Mouse (Mus musculus) thymus, postnatal 10 days (tissue): ENCODE measurements around the gene Ube2i.
A peak's percentile ranks its signal among the peaks of the same experiment; 100 is the strongest.
"Not testable (repeated sequence)": the region's sequence is repeated elsewhere in the genome, so short reads cannot be mapped to it uniquely, and the experiment has no call there.

Experiments used
- DNase-seq, 2 experiments: peaks; one replicate each; pipeline ENCODE4 v3.0.0; 2021; ENCODE audit warnings: low spot score in 2 of 2

The Ube2i gene

DNA sequence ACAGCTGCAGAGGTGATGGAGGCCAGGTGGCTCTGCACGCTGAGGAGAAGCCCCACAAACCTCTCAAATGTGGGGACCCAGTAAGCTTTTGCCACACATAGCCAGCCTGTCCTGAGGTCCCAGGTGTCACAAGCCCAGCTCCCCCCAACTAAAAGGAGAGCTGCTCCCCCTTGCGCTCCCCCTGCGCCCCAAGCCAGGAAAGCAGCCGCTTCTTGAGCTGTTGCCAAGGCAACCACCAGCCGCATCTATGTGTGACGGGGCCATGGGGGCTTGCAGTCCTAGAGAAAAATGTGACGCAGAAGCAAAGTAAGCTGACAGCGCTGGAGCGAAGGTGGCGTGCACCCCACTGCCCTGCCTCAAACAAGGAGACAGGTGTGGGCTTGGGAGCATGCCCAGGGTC, 20.7 kb downstream of the Ube2i start:
- DNase-seq = peak; percentile 73 to 81

DNA sequence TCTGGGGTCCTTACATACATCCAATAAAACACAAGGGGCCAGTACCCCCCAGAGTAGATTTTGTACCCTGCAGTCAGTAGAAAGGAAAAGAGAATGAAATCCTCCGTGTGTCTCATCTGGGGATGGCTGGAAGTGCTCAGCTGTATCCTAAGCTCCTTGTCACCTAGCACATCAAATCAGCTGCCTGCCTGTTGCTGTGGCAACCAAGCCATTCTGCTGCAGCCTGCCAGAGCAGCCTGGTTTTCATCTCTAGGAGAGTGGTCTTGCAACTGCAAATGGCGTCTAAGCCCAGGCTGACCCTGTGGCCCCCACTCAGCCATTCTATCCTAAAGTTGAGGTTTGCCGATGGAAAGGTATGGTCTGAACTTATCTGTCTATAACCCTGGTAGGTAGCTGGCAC, 21.8 kb downstream of the Ube2i start:
- DNase-seq = no peak

DNA sequence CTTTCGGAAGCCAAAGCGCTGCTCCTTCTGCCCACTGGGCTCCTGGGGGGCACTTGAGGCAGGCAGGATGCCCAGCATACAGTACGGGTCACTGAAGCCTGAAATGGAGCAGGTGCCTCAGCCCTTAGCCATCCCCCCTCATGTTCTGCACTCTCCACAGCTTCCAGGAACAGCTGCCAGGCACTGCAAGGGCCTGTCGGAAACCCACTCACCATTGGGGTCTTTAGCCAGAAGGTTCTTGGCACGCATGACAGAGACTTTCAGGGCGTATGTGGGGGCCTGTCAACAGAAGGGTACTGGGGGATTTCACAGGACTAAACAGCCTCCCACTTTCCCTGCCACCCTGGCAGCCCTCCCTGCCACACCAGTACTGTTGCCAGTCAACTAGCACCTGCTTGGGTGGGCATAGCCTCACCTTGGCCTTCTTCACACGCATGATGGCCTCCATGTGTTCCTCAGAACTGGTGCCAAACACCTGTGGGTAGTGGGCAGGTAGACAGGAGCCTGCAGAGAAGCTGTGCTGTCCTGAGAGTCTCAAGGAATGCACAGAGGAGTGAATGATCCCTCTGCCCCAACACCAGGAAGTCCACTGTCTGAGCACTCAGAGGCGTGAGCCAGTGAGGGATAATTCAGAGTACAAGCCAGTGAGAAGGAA, 24.1 kb downstream of the Ube2i start:
- no peak for DNase-seq

DNA sequence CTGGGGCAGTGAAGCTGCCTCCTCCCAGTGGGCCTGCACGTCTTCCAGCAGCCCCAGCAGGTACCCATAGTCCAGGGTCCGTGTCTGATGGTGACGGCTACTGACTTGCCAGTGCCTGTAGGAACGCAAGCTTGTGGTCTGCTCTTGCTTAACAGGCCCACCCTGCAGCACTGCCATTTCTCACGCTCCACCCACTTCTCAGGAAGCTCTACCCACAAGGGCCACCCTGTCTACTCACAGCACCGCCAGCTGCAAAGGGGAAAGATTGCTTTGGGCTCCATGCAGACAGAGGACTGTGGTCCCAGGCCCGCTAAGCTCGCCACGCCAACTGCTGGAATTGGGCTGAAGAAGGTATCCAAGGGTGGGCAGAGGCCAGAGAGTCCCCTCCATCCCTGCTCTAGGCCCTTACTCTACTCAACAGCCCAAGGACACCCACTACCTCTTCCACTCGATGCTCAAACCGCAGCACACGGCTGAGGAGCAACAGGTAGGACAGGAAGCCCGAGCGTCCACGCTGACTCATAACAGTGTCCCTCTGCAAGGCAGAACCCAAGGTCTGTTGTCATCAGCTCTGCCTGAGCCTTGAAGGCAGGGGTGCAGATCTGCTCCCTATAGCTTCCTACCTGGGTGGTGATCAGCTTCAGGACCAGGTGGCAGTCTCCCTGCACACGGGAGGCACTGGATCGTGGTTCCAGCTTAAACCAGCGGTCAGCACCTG, 26.2 kb downstream of the Ube2i start:
- DNase-seq = no peak

DNA sequence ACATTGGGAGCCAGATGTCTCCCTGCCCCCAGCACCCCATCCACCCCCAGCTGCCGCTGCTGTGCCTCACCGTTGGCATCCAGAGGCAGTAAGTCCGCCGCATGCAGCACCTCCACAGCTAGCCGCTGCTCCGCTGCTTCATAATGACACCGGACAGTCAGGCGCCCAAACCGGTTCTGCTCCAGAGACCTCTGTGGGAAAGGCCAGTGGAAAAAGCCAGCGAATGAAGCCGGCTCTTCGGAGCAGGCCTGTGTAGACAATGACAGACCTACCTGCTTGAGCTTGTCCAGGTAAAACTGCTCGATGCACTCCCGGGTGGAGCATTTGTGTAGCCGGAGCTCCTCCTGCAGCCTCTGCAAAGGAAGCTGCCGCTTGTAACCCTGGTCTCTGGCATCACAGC, 30.2 kb downstream of the Ube2i start:
- DNase-seq = no peak

DNA sequence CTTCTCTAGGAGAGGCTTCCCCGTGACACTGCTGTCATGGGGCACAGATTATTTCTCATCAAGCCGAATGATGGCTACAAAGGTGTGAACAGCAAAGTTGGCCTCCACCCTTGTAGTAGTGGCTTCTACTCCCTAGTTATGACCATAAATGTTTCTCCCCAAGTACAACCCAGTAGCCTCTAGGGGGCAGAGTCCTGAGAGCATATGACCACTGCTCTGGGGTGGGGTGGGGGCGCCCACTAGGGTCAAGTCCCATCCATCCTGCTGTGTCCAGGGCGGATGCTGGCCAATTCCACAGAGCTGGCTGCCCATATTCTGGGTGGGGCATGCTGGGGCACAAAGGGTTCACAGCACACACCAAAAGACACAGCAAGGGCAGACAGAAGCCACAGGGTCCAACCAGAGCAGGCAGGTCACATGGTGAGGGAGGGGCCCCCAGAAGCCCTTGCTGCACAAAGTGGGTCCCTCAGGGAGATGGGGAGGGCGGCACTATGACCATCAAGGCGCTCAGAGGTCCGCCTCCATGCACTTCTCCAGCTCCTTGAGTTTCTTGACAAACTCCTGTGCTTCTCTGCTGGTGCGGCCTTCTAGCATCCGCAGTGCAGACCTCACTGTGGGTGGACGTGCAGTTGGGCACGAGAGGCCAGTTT, 31.2 kb downstream of the Ube2i start:
- DNase-seq = no peak

DNA sequence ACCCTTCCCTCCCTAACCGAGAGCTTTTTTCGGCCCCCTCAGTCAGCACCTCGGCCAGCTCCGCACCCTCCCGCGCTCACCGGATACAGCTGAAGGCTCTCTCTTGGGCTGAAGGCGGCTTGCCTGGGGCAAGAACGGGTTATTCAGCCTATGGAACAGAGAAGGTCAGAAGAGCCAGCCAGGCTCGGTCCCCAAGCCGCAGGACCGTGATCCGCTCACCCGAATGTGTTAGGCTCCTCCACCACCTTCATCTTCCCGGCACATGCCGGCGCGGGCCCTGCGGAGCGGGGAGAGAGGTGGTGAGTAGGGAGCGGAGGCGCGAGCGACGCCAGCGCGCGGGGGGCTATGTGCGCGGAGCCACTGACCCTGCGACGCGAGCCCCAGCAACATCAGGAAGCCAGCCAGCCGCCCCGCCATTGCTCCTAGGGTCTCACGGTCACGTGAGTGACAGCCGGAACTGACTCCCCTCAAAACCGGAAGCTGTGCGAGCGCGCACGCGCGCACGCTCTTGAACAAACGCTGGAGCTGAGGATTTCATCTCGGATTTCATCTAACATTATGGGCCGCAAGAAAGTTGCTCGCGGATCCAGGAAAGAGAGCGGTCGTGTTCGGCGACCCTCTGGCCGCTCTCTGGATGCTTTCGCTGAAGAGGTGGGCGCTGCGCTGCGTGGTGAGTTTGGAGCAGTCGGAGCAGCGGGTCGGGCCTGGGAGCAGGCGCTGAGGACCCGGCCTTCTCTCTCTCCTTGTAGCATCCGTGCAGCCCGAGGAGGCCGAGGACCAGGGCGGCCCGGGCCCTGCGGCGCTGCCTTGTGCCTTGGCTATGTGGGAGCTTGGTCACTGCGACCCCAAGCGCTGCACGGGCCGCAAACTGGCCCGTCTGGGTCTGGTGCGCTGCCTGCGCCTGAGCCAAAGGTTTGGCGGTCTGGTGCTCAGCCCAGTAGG, 34.5 kb downstream of the Ube2i start, which contains the start of the genes Gnptg and Tsr3:
TSS of gene Gnptg (minus strand) at position 430 of the 942 bp plus-strand sequence.
TSS of gene Tsr3 (plus strand) at position 476 of the 942 bp plus-strand sequence.
- DNase-seq = peak; percentile 80 to 85

DNA sequence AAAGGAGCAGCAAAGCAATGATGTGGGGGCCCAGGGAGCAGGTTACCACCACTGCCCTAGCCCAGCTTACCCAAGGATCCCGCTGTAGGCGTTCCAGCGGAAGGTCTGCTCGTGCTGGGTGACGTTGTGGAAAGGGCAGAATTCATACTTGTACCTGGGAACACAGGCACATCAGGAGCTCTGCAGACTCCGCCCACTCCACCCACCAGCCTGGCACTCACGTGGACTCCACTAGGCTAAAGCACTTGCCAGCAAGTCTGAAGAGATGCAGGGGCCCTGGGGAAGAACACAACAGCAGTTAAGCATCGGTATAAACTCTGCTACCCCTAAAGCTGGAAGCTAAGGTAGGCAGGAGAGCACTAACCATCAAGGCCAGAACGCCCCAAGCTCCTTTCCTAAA, 38.8 kb downstream of the Ube2i start:
- no peak for DNase-seq

DNA sequence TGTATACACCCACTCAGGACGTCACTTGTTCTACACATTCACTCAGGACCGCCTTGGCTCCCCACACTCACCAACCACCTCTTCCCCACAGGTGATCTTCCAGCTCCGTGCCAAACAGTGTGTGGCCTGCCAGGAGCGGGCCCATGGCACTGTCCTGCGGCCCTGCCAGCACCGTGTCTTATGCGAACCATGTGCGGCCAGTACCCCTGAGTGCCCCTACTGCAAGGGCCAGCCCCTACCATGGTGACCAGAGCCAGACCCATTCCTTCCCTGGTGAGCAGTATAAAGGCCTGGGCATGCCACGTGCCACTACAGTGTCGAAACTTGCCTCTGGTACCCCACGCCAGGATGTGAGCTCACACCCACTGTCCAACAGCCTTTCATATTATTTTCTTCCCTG, 42.8 kb downstream of the Ube2i start:
- not testable (repeated sequence) for DNase-seq

DNA sequence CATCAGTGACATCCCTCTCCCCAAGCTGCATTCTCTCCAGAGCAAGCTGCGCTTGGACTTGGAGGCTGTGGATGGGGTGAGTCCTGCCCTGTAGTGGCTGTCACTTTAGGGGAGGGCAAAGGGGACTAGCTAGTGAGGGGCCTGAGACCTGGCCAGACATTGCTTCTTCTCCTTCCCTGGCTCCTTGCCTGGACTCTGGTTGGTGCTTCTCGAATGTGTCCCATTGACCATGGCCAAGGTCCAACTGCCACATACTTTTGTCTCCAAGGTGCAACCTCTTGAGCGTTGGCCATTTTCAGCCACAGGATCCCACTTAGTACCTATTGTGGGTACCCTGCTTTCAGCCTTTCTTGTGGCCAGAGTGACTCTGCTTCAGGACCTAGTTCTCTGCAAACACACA, 43.7 kb downstream of the Ube2i start:
- no peak for DNase-seq

DNA sequence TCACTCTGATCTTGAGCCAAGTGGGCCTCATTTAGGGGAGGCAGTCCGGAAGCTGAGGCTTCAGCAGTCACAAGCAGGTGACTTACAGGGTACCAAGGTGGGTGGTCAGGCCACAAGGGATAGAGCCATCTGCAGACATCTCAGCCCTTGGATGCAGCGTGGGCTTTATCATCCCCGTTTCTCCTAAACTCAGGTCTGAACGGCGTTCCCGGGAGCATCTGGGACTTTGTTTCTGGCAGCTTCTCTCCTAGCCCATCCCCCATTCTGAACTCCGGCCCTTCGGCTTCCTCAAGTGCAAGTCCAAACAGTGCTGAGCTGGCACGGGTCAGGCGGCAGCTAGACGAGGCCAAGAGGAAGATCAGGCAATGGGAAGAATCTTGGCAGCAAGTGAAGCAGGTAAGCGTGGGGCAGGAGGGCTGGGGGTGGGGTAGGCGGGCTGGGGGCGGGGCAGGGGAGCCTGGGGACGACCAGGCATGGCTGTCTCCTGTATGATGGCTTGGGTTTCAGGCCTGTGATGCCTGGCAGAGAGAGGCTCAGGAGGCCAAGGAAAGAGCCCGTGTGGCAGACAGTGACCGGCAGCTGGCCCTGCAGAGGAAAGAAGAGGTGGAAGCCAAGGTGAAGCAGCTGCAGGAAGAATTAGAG, 44.3 kb downstream of the Ube2i start:
- not testable (repeated sequence) for DNase-seq

DNA sequence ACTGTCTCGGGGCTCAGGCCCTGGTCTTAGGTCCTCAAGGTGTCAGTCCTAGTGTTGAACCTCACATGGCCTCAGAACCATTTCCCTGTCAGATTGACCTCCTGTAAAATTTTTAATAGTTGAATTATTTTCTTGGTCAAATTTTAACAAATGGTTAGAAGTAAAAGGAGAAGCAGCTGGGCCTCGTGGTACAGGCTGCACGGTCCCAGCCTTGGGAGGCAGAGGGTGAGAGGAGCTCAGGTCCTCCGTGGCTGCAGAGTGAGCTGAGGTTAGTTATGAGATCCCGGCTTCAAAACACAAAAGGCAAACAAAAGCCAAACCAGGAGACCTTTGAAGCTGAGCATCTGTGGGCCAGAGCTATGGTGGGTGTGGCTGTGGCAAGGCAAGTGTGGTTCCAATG, 46.4 kb downstream of the Ube2i start:
- no peak for DNase-seq

DNA sequence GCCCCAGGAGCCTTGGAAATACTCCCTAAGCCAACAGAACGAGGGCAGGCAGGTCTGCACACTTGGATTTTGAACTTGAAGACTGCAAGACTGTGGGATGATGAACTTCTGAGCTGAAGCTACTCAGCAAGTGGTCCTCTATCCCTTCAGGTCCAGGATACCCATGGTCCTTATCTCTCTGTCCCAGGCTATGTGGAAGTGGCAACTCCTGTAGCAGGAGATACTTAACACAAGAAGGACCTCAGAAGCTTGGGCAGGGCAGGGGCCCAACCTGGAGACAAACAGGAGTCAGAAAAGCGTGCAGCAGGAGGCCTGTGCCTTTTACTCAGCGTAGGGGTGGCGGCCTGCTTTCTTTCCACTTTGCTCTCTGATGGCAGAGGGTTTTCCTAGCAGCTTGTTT, 48.8 kb downstream of the Ube2i start:
- DNase-seq = no peak

DNA sequence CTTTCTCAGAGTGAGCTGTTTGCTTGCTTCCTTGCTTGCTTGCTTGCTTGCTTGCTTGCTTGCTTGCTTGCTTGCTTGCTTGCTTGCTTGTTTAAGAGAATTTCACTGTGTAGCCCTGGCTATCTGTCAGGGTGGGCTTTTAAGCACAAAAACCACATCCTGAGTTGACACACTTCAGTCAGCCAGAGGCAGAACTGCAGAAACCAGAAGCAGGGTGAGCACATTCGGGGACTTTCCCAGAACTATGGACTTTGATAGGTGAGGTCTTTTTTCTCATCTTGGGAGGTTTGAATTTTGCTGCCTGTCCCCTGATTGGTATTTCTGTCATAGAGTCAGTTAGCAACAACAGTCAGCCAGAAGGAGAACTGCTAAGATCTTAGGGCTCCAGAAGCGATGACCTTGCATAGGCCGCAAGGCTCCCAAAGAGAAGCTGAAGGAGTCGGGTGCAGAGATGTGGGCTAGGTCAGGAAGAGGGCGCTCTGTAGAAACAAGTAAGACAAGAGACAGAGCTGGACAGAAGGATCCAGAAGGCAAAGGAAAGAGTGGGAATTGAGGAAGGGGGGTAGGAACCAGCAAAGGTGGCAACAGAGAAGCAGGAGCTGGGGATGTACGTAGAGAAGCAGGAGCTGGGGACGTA, 49.7 kb downstream of the Ube2i start:
- DNase-seq = peak; percentile 43 to 50

DNA sequence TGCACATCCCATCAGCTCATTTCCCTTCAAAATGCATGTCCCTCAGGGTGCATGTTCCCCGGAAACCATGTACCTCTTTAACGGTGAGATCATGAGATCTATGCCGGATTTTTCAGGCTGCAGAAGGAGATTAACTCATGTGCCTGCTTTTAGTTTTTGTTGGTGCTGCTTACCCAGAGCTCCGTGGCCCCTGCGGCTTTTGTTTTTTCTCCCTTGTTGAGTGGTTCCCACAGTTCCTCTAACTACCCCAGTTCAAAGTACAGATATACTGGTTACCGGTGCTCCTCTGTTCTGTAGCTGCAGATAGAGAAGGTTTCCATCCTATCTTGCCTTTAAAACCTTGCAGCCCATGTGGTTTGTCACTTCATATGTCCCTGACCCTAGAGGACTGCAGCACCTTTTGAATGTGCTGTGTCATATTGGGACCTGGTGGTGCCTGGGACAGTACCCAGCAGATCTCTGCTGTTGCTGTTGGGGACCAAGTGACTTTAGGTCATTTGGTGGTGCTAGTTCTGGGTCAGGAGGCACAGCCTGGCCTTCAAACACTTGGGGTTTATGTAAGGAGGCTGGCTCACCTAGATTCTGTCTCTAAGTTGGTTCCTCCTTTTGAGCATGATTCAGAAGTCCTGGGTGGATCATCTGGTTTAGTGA, 51.3 kb downstream of the Ube2i start:
- peak; percentile 21 to 27 for DNase-seq

DNA sequence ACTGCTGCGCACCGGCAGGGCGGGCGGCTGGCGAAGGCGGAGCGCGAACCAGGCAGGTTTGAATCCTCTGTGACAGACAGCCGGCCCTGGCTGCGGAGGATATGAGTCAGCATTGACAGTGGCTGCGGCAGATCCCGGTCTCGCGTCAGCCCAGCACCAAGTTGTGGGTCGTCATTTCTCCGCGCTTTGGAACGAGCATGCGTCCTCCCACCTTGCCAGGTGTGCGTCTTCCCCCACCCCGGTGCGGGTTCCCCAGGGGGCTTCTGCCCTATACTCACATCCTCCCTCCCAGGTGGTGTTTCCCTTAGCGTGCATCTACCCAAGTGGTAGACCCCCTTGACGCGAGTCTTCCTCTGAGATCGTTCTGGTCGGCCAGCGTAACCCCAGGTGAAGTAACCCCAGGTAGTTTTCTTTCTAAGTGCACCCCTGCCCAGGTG, 51.9 kb downstream of the Ube2i start:
- DNase-seq = peak; percentile 47 to 61

DNA sequence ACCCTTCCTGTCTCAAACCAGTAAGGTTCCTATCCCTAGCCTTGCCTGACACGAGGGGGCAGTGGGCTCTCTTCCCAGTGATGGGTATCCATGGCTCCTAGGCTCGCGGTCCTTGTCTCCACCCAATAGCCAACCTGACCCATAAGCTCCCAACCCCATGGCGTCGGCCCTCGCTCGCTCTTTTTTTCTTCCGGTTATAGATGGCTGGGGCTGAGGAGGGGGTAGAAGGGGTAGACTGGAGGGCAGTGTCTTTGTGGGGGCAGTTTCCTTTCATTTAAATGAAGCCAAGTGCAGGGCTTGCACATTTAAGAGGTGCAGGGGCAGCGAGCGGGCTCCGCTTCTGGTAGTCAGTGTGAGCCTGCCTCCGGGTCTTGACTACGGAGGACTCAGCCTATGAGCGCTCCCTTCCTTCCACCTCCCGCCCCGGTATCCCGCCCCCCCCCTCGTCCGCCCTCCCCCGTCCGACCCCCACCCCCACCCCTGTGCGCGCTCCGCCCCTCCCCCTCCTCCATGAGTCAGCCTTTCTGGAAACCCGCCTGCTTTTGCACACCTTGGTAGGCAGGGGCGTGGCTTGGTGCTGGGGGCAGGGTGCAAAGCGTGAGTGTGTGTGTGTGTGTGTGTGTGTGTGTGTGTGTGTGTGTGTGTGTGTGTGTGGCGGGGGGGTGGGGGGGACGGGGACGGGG, 52.5 kb downstream of the Ube2i start:
- DNase-seq = peak; percentile 81 to 82

DNA sequence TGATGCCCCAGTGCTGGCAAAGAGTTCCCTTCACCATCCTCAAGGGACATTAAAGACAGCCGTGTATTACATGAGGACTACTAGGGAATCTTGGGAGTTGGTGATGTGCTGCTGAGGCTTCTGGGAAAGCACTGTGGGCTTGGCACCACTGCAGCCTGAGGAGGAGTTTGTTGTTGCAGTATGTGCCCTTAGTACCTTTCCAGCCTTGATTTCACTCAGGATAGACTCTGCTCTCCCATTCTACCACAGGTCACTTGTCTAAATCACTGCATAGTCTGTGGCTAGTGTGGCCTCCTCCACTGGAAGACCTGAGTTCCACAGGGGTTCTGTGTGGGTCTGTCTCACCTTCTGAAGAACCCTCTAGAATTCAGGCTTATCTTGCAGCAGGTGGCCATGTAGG, 53.7 kb downstream of the Ube2i start:
- no peak for DNase-seq

DNA sequence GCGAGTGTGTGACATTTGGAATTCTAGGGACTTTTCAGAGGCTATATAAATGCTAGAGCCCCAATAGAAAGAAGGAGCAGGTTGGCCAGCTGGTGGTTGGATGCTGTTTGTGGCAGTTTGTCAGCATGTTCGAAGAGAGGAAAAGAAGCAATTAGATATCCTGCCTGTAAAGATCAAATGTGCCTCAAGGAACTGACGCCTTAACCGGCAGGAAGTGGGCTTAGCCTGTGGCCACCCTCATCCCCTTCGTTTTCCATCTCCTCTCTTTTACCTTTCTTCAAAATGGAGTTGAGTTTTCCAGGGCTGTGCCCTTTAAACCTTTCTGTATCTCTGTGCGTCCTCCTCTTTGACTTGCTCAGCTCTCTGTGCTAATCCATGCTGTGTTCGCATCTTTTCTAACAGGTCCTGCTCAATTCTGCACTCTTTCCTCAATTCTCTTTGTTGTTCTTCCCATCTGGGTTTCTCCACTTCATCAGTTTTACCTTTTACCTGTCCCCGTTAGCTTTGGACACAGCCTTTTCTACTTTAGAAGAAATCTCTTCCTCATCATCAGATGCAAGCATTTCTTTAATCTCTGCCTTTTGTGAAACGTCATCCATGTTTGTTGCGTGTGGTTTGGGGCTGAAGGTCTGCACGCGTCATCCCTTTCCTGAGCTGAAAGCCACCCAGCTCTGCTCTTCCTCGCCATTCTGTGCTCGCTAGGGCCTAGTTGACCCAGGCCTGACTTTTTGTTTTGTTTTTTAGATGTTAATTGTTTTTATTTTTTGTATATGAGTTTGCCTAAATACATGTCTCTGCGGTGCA, 54.7 kb downstream of the Ube2i start:
- DNase-seq = peak; percentile 38 to 44
